In genomic region chr9:15064176-15064575, GRCm38 (mm10) we compare ENCODE assay signal across 25 mouse cellular contexts. TPM values are rescaled to one million over a fixed set of nuclear protein-coding genes. Genes with fewer than 3 reads are reported as not detected.
DNase-seq lines count a peak whose midpoint lies in the region; ATAC-seq and TF ChIP-seq lines count a peak whose summit lies in the region.
"Had no signal": no experiment of that assay in that cellular context is flagged by ENCODE, and none has a peak within 500 bp of the region (broad histone marks: within the 10 kb centered on the region; RNA-seq: fewer than 3 reads in every experiment).

No protein-coding gene starts in this region.

- H3K9ac ChIP-seq in liver, embryonic 14.5 days (replicated peaks): no peak overlapping the region
- no peak overlapping the region for H3K9ac ChIP-seq in liver, embryonic 12.5 days
- no peak overlapping the region for H3K9ac ChIP-seq in liver, postnatal 0 days (replicated peaks)
- no peak overlapping the region for H3K9ac ChIP-seq in hindbrain, embryonic 16.5 days (ENCODE audit: low read depth, low read length)
- H3K9ac ChIP-seq: forebrain, embryonic 13.5 days; kidney, embryonic 15.5 days; lung, embryonic 14.5 days; neural tube, embryonic 12.5 days had no signal

- no peaks in the 10 kb centered on the region for H3K36me3 ChIP-seq in liver, embryonic 14.5 days (replicated peaks; ENCODE audit: control insufficient read depth, insufficient read depth, low read depth)
- no peaks in the 10 kb centered on the region for H3K36me3 ChIP-seq in liver, embryonic 12.5 days
- H3K36me3 ChIP-seq in liver, postnatal 0 days (replicated peaks; ENCODE audit: insufficient read depth, low read length): no peaks in the 10 kb centered on the region
- no peaks in the 10 kb centered on the region for H3K36me3 ChIP-seq in hindbrain, embryonic 16.5 days (ENCODE audit: control insufficient read depth, insufficient read depth, low read length)
- H3K36me3 ChIP-seq: hindbrain, embryonic 10.5 days; kidney, embryonic 15.5 days; neural tube, embryonic 12.5 days had no signal

- 3% methylated on average over 1 of the region's 1 CpGs for WGBS in liver, embryonic 14.5 days (ENCODE audit: insufficient replicate concordance)
- WGBS in liver, embryonic 12.5 days (ENCODE audit: insufficient replicate concordance): 10% methylated on average over 1 of the region's 1 CpGs
- WGBS in liver, postnatal 0 days (ENCODE audit: insufficient replicate concordance): 9% methylated on average over 1 of the region's 1 CpGs
- 19% methylated on average over 1 of the region's 1 CpGs for WGBS in hindbrain, embryonic 16.5 days

- H3K27me3 ChIP-seq in liver, embryonic 14.5 days (ENCODE audit: control insufficient read depth, insufficient read depth, low read length): no peaks in the 10 kb centered on the region
- no peaks in the 10 kb centered on the region for H3K27me3 ChIP-seq in liver, embryonic 12.5 days (replicated peaks)
- H3K27me3 ChIP-seq in liver, postnatal 0 days (ENCODE audit: insufficient read depth, low read length): no peaks in the 10 kb centered on the region
- H3K27me3 ChIP-seq in hindbrain, embryonic 16.5 days (replicated peaks; ENCODE audit: control insufficient read depth, insufficient read depth, low read length): no peaks in the 10 kb centered on the region
- H3K27me3 ChIP-seq: forebrain, embryonic 13.5 days; kidney, embryonic 15.5 days; megakaryocyte, embryonic 14.5 days; neural tube, embryonic 12.5 days had no signal

- no peak for TF ChIP-seq CTCF in liver, embryonic 14.5 days (IDR thresholded peaks at IDR 0.05; ENCODE audit: low read depth)
- TF ChIP-seq CTCF in liver, postnatal 0 days (IDR thresholded peaks at IDR 0.05; ENCODE audit: low read depth): no peak

- ATAC-seq in liver, embryonic 14.5 days (ENCODE audit: insufficient read depth): peak; percentile 28; the same call in 1 of the 2 replicates
- ATAC-seq in liver, embryonic 12.5 days: no peak
- ATAC-seq in inflammation-experienced regulatory T-cells, adult 6 months: peak; percentile 70
- peak; percentile 86 for ATAC-seq in liver, postnatal 0 days
- no peak for ATAC-seq in hindbrain, embryonic 16.5 days
- ATAC-seq: forebrain, embryonic 13.5 days had no signal

- no peak overlapping the region for H3K4me3 ChIP-seq in liver, embryonic 14.5 days (ENCODE audit: insufficient read depth in 1 of 2, low read depth in 2 of 2, low read length in 2 of 2)
- no peak overlapping the region for H3K4me3 ChIP-seq in liver, embryonic 12.5 days
- no peak overlapping the region for H3K4me3 ChIP-seq in liver, postnatal 0 days (ENCODE audit: low read depth, low read length)
- H3K4me3 ChIP-seq in hindbrain, embryonic 16.5 days (ENCODE audit: low read length): no peak overlapping the region
- H3K4me3 ChIP-seq: forebrain, embryonic 13.5 days; hindbrain, embryonic 10.5 days; kidney, embryonic 15.5 days; left cerebral cortex, adult 2 months; megakaryocyte, embryonic 14.5 days; neural tube, embryonic 12.5 days had no signal

- H3K27ac ChIP-seq in liver, embryonic 14.5 days: no peak overlapping the region
- no peak overlapping the region for H3K27ac ChIP-seq in liver, embryonic 12.5 days
- H3K27ac ChIP-seq in liver, postnatal 0 days (ENCODE audit: low read depth): peak overlapping the region; percentile 44
- H3K27ac ChIP-seq in hindbrain, embryonic 16.5 days (ENCODE audit: low read depth, low read length): no peak overlapping the region
- H3K27ac ChIP-seq: forebrain, embryonic 13.5 days; hindbrain, embryonic 10.5 days; kidney, embryonic 15.5 days; left cerebral cortex, adult 2 months; neural tube, embryonic 12.5 days had no signal

- H3K9me3 ChIP-seq in liver, embryonic 14.5 days (ENCODE audit: control insufficient read depth, low read length): no peaks in the 10 kb centered on the region
- H3K9me3 ChIP-seq in liver, embryonic 12.5 days (replicated peaks): no peaks in the 10 kb centered on the region
- H3K9me3 ChIP-seq in liver, postnatal 0 days (ENCODE audit: low read length): no peaks in the 10 kb centered on the region
- H3K9me3 ChIP-seq in hindbrain, embryonic 16.5 days (ENCODE audit: control insufficient read depth, low read length): no peaks in the 10 kb centered on the region
- H3K9me3 ChIP-seq: forebrain, embryonic 13.5 days; hindbrain, embryonic 10.5 days; kidney, embryonic 15.5 days; megakaryocyte, embryonic 14.5 days; neural tube, embryonic 12.5 days had no signal

- no peak overlapping the region for H3K4me2 ChIP-seq in liver, embryonic 14.5 days (ENCODE audit: low read depth)
- no peak overlapping the region for H3K4me2 ChIP-seq in liver, embryonic 12.5 days
- H3K4me2 ChIP-seq in liver, postnatal 0 days (ENCODE audit: low read depth, low read length): no peak overlapping the region
- H3K4me2 ChIP-seq in hindbrain, embryonic 16.5 days (ENCODE audit: low read length): no peak overlapping the region
- H3K4me2 ChIP-seq: forebrain, embryonic 13.5 days; kidney, embryonic 15.5 days; lung, embryonic 14.5 days; neural tube, embryonic 12.5 days had no signal

- TF ChIP-seq EP300 in liver, embryonic 14.5 days (IDR thresholded peaks at IDR 0.05; ENCODE audit: low read depth): no peak
- 0 out of 2 replicates have a peak, but pooled peaks have one; percentile 12 for TF ChIP-seq EP300 in liver, postnatal 0 days (IDR thresholded peaks at IDR 0.05; ENCODE audit: low read depth)

- H3K4me1 ChIP-seq in liver, embryonic 14.5 days (replicated peaks; ENCODE audit: control insufficient read depth in 2 of 2, insufficient read depth in 2 of 2, low read length in 1 of 2): no peaks in the 10 kb centered on the region
- peaks cover 10% of the 10 kb centered on the region; the same call in 1 of the 2 replicates for H3K4me1 ChIP-seq in liver, embryonic 12.5 days
- no peaks in the 10 kb centered on the region for H3K4me1 ChIP-seq in liver, postnatal 0 days (ENCODE audit: insufficient read depth)
- H3K4me1 ChIP-seq in hindbrain, embryonic 16.5 days (ENCODE audit: control insufficient read depth, insufficient read depth, low read depth, low read length): no peaks in the 10 kb centered on the region
- H3K4me1 ChIP-seq: forebrain, embryonic 13.5 days; neural tube, embryonic 12.5 days had no signal

- DNase-seq in liver, embryonic 14.5 days (ENCODE audit: low read depth in 3 of 3, low spot score in 3 of 3): no peak
- DNase-seq in liver, postnatal 0 days: peak; percentile 29
- no peak for DNase-seq in ovary, postnatal 36 days (ENCODE audit: low spot score)
- no peak for DNase-seq in embryo, embryonic 9.5 days (ENCODE audit: extremely low spot score)
- no peak for DNase-seq in right cerebral cortex, postnatal 14 days
- DNase-seq: adrenal gland, postnatal 10 days; cerebellum, adult 2 months; cerebellum, postnatal 25 days; gastrocnemius, postnatal 36 days; kidney, adult 11 months; kidney, postnatal 36 days; lung, embryonic 14.5 days; midbrain, embryonic 14.5 days; right cerebral cortex, postnatal 4 days had no signal

RNA-seq across cellular contexts. Expression of gene Panx1, which starts 18.9 kb away (rescaled TPM):
- polyA plus RNA-seq in liver, embryonic 14.5 days (2012; rRNA removed): 0.92 and 2.8 TPM in 2 replicates
- 4.6 and 4.7 TPM in 2 replicates for polyA plus RNA-seq in liver, embryonic 14.5 days (2014; fragmentation: Nextera tagmentation; extraction: Ambion mirVana)
- 13.1 and 14.1 TPM in 2 replicates for polyA plus RNA-seq in liver, embryonic 12.5 days (2016; fragmentation: Nextera tagmentation; extraction: Ambion mirVana)
- 10 to 100 TPM; 21.8 to 27.3 (median 22.6) TPM for polyA plus RNA-seq in inflammation-experienced regulatory T-cells, adult 6 months (2017; shearing (Covaris generic))
- polyA plus RNA-seq in liver, postnatal 0 days (2015; fragmentation: Nextera tagmentation; extraction: Ambion mirVana): 4.0 and 5.7 TPM in 2 replicates
- 135 and 155 TPM in 2 replicates for polyA plus RNA-seq in hindbrain, embryonic 16.5 days (2015; fragmentation: Nextera tagmentation; extraction: Ambion mirVana)

RNA-seq across cellular contexts. Expression of gene Hephl1, which starts 47.7 kb away (rescaled TPM):
- not detected in 2 replicates for polyA plus RNA-seq in liver, embryonic 14.5 days (2012; rRNA removed)
- 0.04 and 0.05 TPM in 2 replicates for polyA plus RNA-seq in liver, embryonic 14.5 days (2014; fragmentation: Nextera tagmentation; extraction: Ambion mirVana)
- polyA plus RNA-seq in liver, embryonic 12.5 days (2016; fragmentation: Nextera tagmentation; extraction: Ambion mirVana): not detected in 2 replicates
- not detected for polyA plus RNA-seq in inflammation-experienced regulatory T-cells, adult 6 months (2017; shearing (Covaris generic))
- polyA plus RNA-seq in liver, postnatal 0 days (2015; fragmentation: Nextera tagmentation; extraction: Ambion mirVana): 0.02 TPM in 1 of 2 replicates, not detected in the other
- polyA plus RNA-seq in hindbrain, embryonic 16.5 days (2015; fragmentation: Nextera tagmentation; extraction: Ambion mirVana): not detected in 2 replicates
- polyA plus RNA-seq: cerebellum, adult 2 months; forebrain, embryonic 13.5 days; heart, embryonic 16.5 days; hindbrain, embryonic 10.5 days; lung, embryonic 14.5 days; midbrain, embryonic 14.5 days; neural tube, embryonic 12.5 days; thymus, postnatal 0 days had no signal

Comparison
In these comparisons a context has a peak if more than half of its experiments do, and no peak if none do; other contexts are left out.
1. ATAC-seq: peak in liver, embryonic 14.5 days (single experiment), inflammation-experienced regulatory T-cells, adult 6 months (single experiment) and liver, postnatal 0 days (single experiment); none in liver, embryonic 12.5 days (single experiment) and hindbrain, embryonic 16.5 days (single experiment).